Mouse (Mus musculus) forebrain, embryonic 10.5 days (tissue): ENCODE results near the gene Zmat5. TPM values are rescaled to one million over a fixed set of nuclear protein-coding genes. Genes with fewer than 3 reads are reported as not detected.

ENCODE experiments used
- DNase-seq: peaks from one replicate; pipeline ENCODE4 v3.0.0-alpha.2; 2017; ENCODE audit warnings: low spot score; ENCODE audit errors: extremely low spot score
- H3K27ac ChIP-seq: fragments of 300-500 bp; sonication (generic); 2 replicates; pipeline ENCODE4 v1.5.1; 2016; ENCODE audit warnings: mild to moderate bottlenecking
- H3K27me3 ChIP-seq: fragments of 300-500 bp; sonication (generic); 2 replicates; pipeline ENCODE4 v1.6.1; 2016; ENCODE audit warnings: mild to moderate bottlenecking; ENCODE audit not compliant: poor library complexity, severe bottlenecking
- H3K36me3 ChIP-seq: fragments of 300-500 bp; sonication (generic); replicated peaks from 2 replicates; pipeline ENCODE4 v1.6.1; 2016; ENCODE audit warnings: mild to moderate bottlenecking, moderate library complexity
- H3K4me1 ChIP-seq: fragments of 300-500 bp; sonication (generic); 2 replicates; pipeline ENCODE4 v1.6.1; 2016
- H3K4me3 ChIP-seq: fragments of 300-500 bp; sonication (generic); 2 replicates; pipeline ENCODE4 v1.5.1; 2016; ENCODE audit warnings: mild to moderate bottlenecking, moderate library complexity
- H3K9me3 ChIP-seq: fragments of 300-500 bp; sonication (generic); 2 replicates; pipeline ENCODE4 v1.6.1; 2016; ENCODE audit warnings: mild to moderate bottlenecking, moderate library complexity
- WGBS: fragments of 180-500 bp; shearing (Covaris S2); methylation state at CpG from one replicate; pipeline ENCODE4 v1.1.7; 2016; 5-methylcytosine and 5-hydroxymethylcytosine counted together
- polyA plus RNA-seq: library from polyadenylated mRNA; unstranded; fragments of >200 nt; fragmentation: Nextera tagmentation; extraction: Ambion mirVana; gene quantifications from 2 replicates; pipeline ENCODE4 v1.2.1, GENCODE M21; 2016

The Zmat5 gene
- polyA plus RNA-seq, 1 experiment from 2014 or later = 76.8 TPM

GRCm38 (mm10) chr11:4720900-4721580, 16.6 kb downstream of the Zmat5 start:
- Histone ChIP-seq H3K9me3 (no peaks in the 10 kb centered on the region), H3K27me3 (no peaks in the 10 kb centered on the region), H3K4me3 (no peak overlapping the region), H3K27ac (0 out of 2 replicates have a peak overlapping the region, but pooled peaks have one; percentile 9), H3K4me1 (peaks cover 6% of the 10 kb centered on the region; the same call in 1 of the 2 replicates), H3K36me3 (peaks cover 36% of the 10 kb centered on the region)
- DNase-seq = no peak
- 59% methylated on average over 7 of the region's 7 CpGs for WGBS

GRCm38 (mm10) chr11:4721728-4722127, 17.2 kb downstream of the Zmat5 start:
- WGBS = 91% methylated on average over 8 of the region's 8 CpGs
- Histone ChIP-seq H3K9me3 (no peaks in the 10 kb centered on the region), H3K27ac (no peak overlapping the region), H3K27me3 (no peaks in the 10 kb centered on the region), H3K36me3 (peaks cover 39% of the 10 kb centered on the region), H3K4me3 (no peak overlapping the region), H3K4me1 (peaks cover 6% of the 10 kb centered on the region; the same call in 1 of the 2 replicates)
- DNase-seq = no peak

GRCm38 (mm10) chr11:4729603-4730002, 25.1 kb downstream of the Zmat5 start:
- H3K9me3 ChIP-seq = no peaks in the 10 kb centered on the region
- H3K4me1 ChIP-seq = peaks cover 17% of the 10 kb centered on the region
- H3K27me3 ChIP-seq = peaks cover 6% of the 10 kb centered on the region; the same call in 1 of the 2 replicates
- no peak overlapping the region for H3K27ac ChIP-seq
- H3K36me3 ChIP-seq = peaks cover 30% of the 10 kb centered on the region
- 94% methylated on average over 12 of the region's 12 CpGs for WGBS
- no peak for DNase-seq
- H3K4me3 ChIP-seq = no peak overlapping the region

GRCm38 (mm10) chr11:4730096-4730495, 25.6 kb downstream of the Zmat5 start:
- H3K4me3 ChIP-seq = no peak overlapping the region
- H3K36me3 ChIP-seq = peaks cover 25% of the 10 kb centered on the region
- 76% methylated on average over 6 of the region's 6 CpGs for WGBS
- no peaks in the 10 kb centered on the region for H3K9me3 ChIP-seq
- H3K4me1 ChIP-seq = peaks cover 22% of the 10 kb centered on the region
- H3K27ac ChIP-seq = no peak overlapping the region
- peaks cover 11% of the 10 kb centered on the region for H3K27me3 ChIP-seq
- DNase-seq = no peak

GRCm38 (mm10) chr11:4730913-4731312, 26.4 kb downstream of the Zmat5 start:
- peaks cover 19% of the 10 kb centered on the region for H3K27me3 ChIP-seq
- DNase-seq = no peak
- no peaks in the 10 kb centered on the region for H3K9me3 ChIP-seq
- H3K4me3 ChIP-seq = no peak overlapping the region
- 89% methylated on average over 5 of the region's 5 CpGs for WGBS
- peaks cover 17% of the 10 kb centered on the region; the same call in 1 of the 2 replicates for H3K36me3 ChIP-seq
- H3K27ac ChIP-seq = no peak overlapping the region
- H3K4me1 ChIP-seq = peaks cover 30% of the 10 kb centered on the region

- no peak overlapping the region for H3K4me3 ChIP-seq
- H3K27ac ChIP-seq = no peak overlapping the region
- no peak for DNase-seq
- H3K36me3 ChIP-seq = peaks cover 13% of the 10 kb centered on the region; the same call in 1 of the 2 replicates
- H3K9me3 ChIP-seq = no peaks in the 10 kb centered on the region
- H3K4me1 ChIP-seq = peaks cover 36% of the 10 kb centered on the region
- 51% methylated on average over 7 of the region's 7 CpGs for WGBS
- peaks cover 21% of the 10 kb centered on the region for H3K27me3 ChIP-seq
These were observed 27.3 kb downstream of the Zmat5 start for GRCm38 (mm10) chr11:4731781-4732180.

- H3K36me3 ChIP-seq = peaks cover 12% of the 10 kb centered on the region; the same call in 1 of the 2 replicates
- H3K4me1 ChIP-seq = peaks cover 36% of the 10 kb centered on the region
- no peak overlapping the region for H3K4me3 ChIP-seq
- peaks cover 25% of the 10 kb centered on the region for H3K27me3 ChIP-seq
- H3K27ac ChIP-seq = no peak overlapping the region
- no peaks in the 10 kb centered on the region for H3K9me3 ChIP-seq
- DNase-seq = peak; percentile 38
- 31% methylated on average over 12 of the region's 12 CpGs for WGBS
These were observed 29.7 kb downstream of the Zmat5 start for GRCm38 (mm10) chr11:4734179-4734578.

- Histone ChIP-seq H3K4me3 (no peak overlapping the region), H3K36me3 (peaks cover 12% of the 10 kb centered on the region; the same call in 1 of the 2 replicates), H3K4me1 (peaks cover 36% of the 10 kb centered on the region), H3K27me3 (peaks cover 29% of the 10 kb centered on the region), H3K9me3 (no peaks in the 10 kb centered on the region), H3K27ac (no peak overlapping the region)
- no peak for DNase-seq
- WGBS = 39% methylated on average over 6 of the region's 6 CpGs
These were observed 31.9 kb downstream of the Zmat5 start for GRCm38 (mm10) chr11:4736355-4736754.

GRCm38 (mm10) chr11:4737682-4738081, 33.2 kb downstream of the Zmat5 start:
- DNase-seq = no peak
- WGBS = 82% methylated on average over 10 of the region's 10 CpGs
- Histone ChIP-seq H3K9me3 (no peaks in the 10 kb centered on the region), H3K4me1 (peaks cover 26% of the 10 kb centered on the region), H3K27ac (no peak overlapping the region), H3K4me3 (no peak overlapping the region), H3K36me3 (peaks cover 5% of the 10 kb centered on the region; the same call in 1 of the 2 replicates), H3K27me3 (peaks cover 42% of the 10 kb centered on the region)

- Histone ChIP-seq H3K9me3 (no peaks in the 10 kb centered on the region), H3K27me3 (peaks cover 53% of the 10 kb centered on the region), H3K36me3 (peaks cover 3% of the 10 kb centered on the region; the same call in 1 of the 2 replicates), H3K27ac (no peak overlapping the region), H3K4me1 (peaks cover 26% of the 10 kb centered on the region), H3K4me3 (no peak overlapping the region)
- DNase-seq = no peak
- WGBS = 93% methylated on average over 16 of the region's 16 CpGs
These were observed 34.2 kb downstream of the Zmat5 start for GRCm38 (mm10) chr11:4738719-4739118.

GRCm38 (mm10) chr11:4740785-4741184, 36.3 kb downstream of the Zmat5 start:
- Histone ChIP-seq H3K4me1 (peaks cover 12% of the 10 kb centered on the region), H3K4me3 (no peak overlapping the region), H3K27ac (no peak overlapping the region), H3K36me3 (no peaks in the 10 kb centered on the region), H3K9me3 (no peaks in the 10 kb centered on the region), H3K27me3 (peaks cover 56% of the 10 kb centered on the region)
- 83% methylated on average over 5 of the region's 5 CpGs for WGBS
- no peak for DNase-seq

- WGBS = 63% methylated on average over 6 of the region's 6 CpGs
- Histone ChIP-seq H3K27me3 (peaks cover 88% of the 10 kb centered on the region), H3K27ac (no peak overlapping the region), H3K4me1 (peaks cover 25% of the 10 kb centered on the region), H3K4me3 (no peak overlapping the region), H3K36me3 (no peaks in the 10 kb centered on the region), H3K9me3 (no peaks in the 10 kb centered on the region)
- DNase-seq = no peak
These were observed 40.2 kb downstream of the Zmat5 start for GRCm38 (mm10) chr11:4744691-4745090.

GRCm38 (mm10) chr11:4745969-4746368, 41.5 kb downstream of the Zmat5 start:
- Histone ChIP-seq H3K36me3 (no peaks in the 10 kb centered on the region), H3K4me3 (peak overlapping the region; percentile 67), H3K27me3 (peaks cover 100% of the 10 kb centered on the region), H3K9me3 (no peaks in the 10 kb centered on the region), H3K27ac (peak overlapping the region; percentile 30; the same call in 1 of the 2 replicates), H3K4me1 (peaks cover 27% of the 10 kb centered on the region)
- DNase-seq = peak; percentile 36
- WGBS = under 1% methylated on average over 39 of the region's 39 CpGs
